Mouse (Mus musculus) ES-E14 (cell line): ENCODE data around the gene Ehmt1. TPM values are rescaled to one million over a fixed set of nuclear protein-coding genes. Genes with fewer than 3 reads are reported as not detected.

ENCODE experiments used
- DNase-seq: peaks from one replicate; pipeline ENCODE4 v3.0.0-alpha.2; 2013; ENCODE audit warnings: low read depth, low spot score
- H3K27ac ChIP-seq: 2 replicates; pipeline ENCODE4 v1.5.1; 2012; ENCODE audit warnings: low read depth, mild to moderate bottlenecking, low read length, moderate library complexity, mixed read lengths; ENCODE audit not compliant: poor library complexity, insufficient read depth, severe bottlenecking
- H3K36me3 ChIP-seq: 2 replicates; pipeline ENCODE4 v1.6.1; 2012; ENCODE audit warnings: mild to moderate bottlenecking, low read length, moderate library complexity, mixed read lengths; ENCODE audit not compliant: control insufficient read depth, poor library complexity, insufficient read depth, severe bottlenecking
- H3K4me1 ChIP-seq, 2 experiments: fragments of 150-350 bp in 1 of 2; sonication (generic) in 1 of 2; 2 replicates each; pipeline ENCODE4 v1.6.1; 2012; ENCODE audit warnings: low read length in 2 of 2, mild to moderate bottlenecking in 1 of 2, mixed read lengths in 1 of 2; ENCODE audit not compliant: control insufficient read depth in 2 of 2, insufficient read depth in 2 of 2, poor library complexity in 1 of 2
- H3K4me3 ChIP-seq, 2 experiments: fragments of 150-350 bp in 1 of 2; sonication (generic) in 1 of 2; 2 replicates each; pipeline ENCODE4 v1.5.1; 2012; ENCODE audit warnings: low read length in 2 of 2, low read depth in 1 of 2, mild to moderate bottlenecking in 1 of 2, mixed read lengths in 1 of 2; ENCODE audit not compliant: insufficient read depth in 1 of 2, poor library complexity in 1 of 2, severe bottlenecking in 1 of 2
- H3K9ac ChIP-seq: 2 replicates; pipeline ENCODE4 v1.6.1; 2012; ENCODE audit warnings: low read depth, mild to moderate bottlenecking, low read length, mixed read lengths; ENCODE audit not compliant: poor library complexity, insufficient read depth, severe bottlenecking
- H3K9me3 ChIP-seq: fragments of 150-350 bp; sonication (generic); 2 replicates; pipeline ENCODE4 v1.6.1; 2012; ENCODE audit warnings: low read depth, mild to moderate bottlenecking, low read length; ENCODE audit not compliant: control insufficient read depth, insufficient read depth
- CHD2 ChIP-seq: IDR thresholded peaks from 2 replicates; pipeline ENCODE4 v1.6.1; 2014; ENCODE audit warnings: mild to moderate bottlenecking, low read depth, low read length, inconsistent platforms
- HCFC1 ChIP-seq: IDR thresholded peaks from 2 replicates; pipeline ENCODE4 v1.6.1; 2012; ENCODE audit warnings: low read length, inconsistent platforms, borderline replicate concordance; ENCODE audit not compliant: insufficient read depth
- MAFK ChIP-seq: IDR thresholded peaks from 2 replicates; pipeline ENCODE4 v1.6.1; 2014; ENCODE audit warnings: mild to moderate bottlenecking, low read depth, low read length, inconsistent platforms; ENCODE audit not compliant: insufficient read depth
- ZC3H11A ChIP-seq: IDR thresholded peaks from 2 replicates; pipeline ENCODE4 v1.6.1; 2012; ENCODE audit warnings: low read depth, mild to moderate bottlenecking, inconsistent platforms, low read length, borderline replicate concordance
- ZNF384 ChIP-seq: IDR thresholded peaks from 2 replicates; pipeline ENCODE4 v1.6.1; 2012; ENCODE audit warnings: low read depth, low read length, inconsistent platforms
- in situ Hi-C, 2 experiments: fragments of 600-800 bp; cut with MboI; formaldehyde crosslinking; loops; one replicate each; pipeline ENCODE4 v1.15.1; 2025; ENCODE audit warnings: low sequenced_read_pairs in 2 of 2, inconsistent platforms in 1 of 2; ENCODE audit not compliant: unreplicated experiment in 2 of 2
- total RNA-seq: library from RNA; depleted of rRNA; stranded (reverse); fragments of 300-350 nt; gene quantifications from 2 replicates; pipeline ENCODE4 v1.2.3, GENCODE M21; 2012

Gene Ehmt1
- total RNA-seq, 1 experiment: 55.1 TPM

DNA sequence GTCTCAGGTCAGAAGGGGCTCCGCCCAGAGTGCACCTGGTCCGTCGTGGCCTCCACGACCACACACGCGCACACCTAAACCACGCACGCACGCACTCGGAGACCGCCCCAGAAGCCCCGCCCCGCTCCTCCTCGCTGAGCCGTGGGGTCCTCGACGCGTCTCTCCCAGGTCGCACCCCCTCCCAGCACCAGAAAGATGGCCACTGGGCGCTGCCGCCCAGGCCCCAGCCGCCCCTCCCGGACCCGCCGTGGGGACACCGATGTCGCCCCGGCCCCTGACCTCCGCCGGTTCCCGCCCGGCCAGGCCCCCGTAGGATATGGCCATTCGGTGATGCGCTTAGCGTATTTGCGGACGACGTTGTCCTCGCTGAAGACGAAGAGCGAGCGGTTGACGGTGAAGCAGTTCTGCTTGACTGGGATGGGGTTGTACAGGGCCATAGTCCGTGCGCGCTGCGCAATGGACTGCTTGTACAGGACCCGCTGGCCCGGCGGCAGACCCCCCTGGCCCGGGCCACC lies 156.9 kb downstream of the Ehmt1 start:
- no peak for DNase-seq
- no peak overlapping the region for H3K27ac ChIP-seq
- TF ChIP-seq ZNF384 (no peak), HCFC1 (no peak), ZC3H11A (no peak), MAFK (no peak), CHD2 (no peak)
- no peak overlapping the region for H3K9ac ChIP-seq
- H3K36me3 ChIP-seq: no peaks in the 10 kb centered on the region
- no peaks in the 10 kb centered on the region for H3K9me3 ChIP-seq
- H3K4me1 ChIP-seq: no peaks in the 10 kb centered on the region
- H3K4me3 ChIP-seq: peak overlapping the region; percentile 91
- in situ Hi-C loops: no loop called here

DNA sequence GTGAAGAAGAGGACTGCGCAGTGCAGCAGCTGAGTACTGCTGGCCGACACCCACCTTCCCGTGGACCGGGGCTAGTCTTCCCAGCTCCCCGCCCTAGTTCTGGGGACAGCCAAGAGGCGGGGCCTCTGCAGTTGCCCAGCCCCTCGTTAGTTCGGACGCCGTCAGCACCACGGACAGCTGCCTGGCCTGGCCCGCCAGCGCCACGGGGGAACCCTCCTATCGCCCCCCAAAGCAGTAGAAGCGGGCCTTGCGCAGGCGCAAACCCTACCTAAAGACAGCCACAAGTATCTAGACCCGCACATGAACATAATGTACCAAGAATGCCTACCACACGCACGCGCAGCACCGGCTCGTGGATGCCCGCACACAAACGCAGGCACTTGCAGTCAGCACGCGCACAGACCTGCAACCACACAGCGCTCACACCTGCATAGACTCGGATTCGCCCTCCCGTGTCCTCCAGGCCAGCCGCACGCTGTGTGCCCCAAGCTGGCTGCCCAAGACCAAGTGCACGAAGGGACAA lies 157.4 kb downstream of the Ehmt1 start:
- Histone ChIP-seq H3K36me3 (no peaks in the 10 kb centered on the region), H3K4me1 (no peaks in the 10 kb centered on the region), H3K27ac (no peak overlapping the region), H3K9ac (no peak overlapping the region), H3K9me3 (no peaks in the 10 kb centered on the region), H3K4me3 (peak overlapping the region; percentile 91)
- peak; percentile 51 for DNase-seq
- in situ Hi-C loops: no loop called here
- TF ChIP-seq ZC3H11A: no peak
- no peak for TF ChIP-seq MAFK
- TF ChIP-seq HCFC1: 0 out of 2 replicates have a peak, but pooled peaks have one; percentile 25
- no peak for TF ChIP-seq CHD2
- TF ChIP-seq ZNF384: no peak

DNA sequence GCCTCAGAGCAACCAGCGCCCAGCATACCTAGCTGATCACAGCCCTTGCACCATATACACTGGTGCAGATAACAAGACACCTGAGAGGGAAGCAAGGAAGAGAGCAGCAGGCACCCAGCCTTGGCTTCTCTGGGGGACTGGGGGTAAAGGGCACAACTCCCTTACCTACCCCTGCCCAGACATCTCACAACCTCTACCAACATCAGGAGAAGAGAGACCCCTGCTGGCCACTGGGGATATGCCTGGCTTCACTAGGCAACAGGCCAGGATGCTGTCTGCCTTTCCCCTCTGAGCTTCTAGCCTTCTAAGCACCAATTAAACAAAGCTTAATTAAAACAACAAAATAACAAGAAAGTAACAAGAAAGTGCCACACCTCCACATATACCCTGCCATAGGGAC lies 164.1 kb downstream of the Ehmt1 start:
- H3K4me3 ChIP-seq: no peak overlapping the region
- H3K9ac ChIP-seq: no peak overlapping the region
- H3K4me1 ChIP-seq: no peaks in the 10 kb centered on the region
- H3K9me3 ChIP-seq: no peaks in the 10 kb centered on the region
- H3K36me3 ChIP-seq: no peaks in the 10 kb centered on the region
- in situ Hi-C loops: loop anchor here in 1 of 2 experiments (10.0 kb wide), 1 partner anchor 180 kb away; no protein-coding TSS in a partner anchor
- TF ChIP-seq ZC3H11A: peak; percentile 66; the same call in 1 of the 2 replicates
- no peak for TF ChIP-seq CHD2
- no peak overlapping the region for H3K27ac ChIP-seq
- no peak for DNase-seq

DNA sequence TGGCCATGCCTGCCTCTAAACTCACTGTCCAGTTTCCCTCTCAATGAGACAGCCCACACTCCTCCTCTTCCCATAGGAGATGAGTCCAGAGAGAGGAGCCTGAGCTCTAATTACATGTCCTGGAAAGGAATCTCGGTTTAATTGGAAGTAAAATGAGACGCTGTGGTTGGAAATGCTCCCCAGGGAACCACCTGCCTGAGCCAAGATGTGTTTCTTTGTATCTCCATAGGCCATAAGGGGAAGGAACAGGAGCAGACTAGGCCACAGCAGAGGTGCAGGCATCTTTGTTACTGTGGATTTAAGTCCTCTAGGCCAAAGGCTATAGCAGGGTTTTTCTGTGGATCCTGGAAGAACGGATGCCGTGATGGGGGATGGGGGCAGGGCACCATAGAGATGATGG lies 166.8 kb downstream of the Ehmt1 start:
- H3K4me3 ChIP-seq: no peak overlapping the region
- TF ChIP-seq CHD2 (no peak), ZC3H11A (no peak), ZNF384 (no peak), MAFK (no peak), HCFC1 (no peak)
- H3K9ac ChIP-seq: no peak overlapping the region
- no peak for DNase-seq
- no peak overlapping the region for H3K27ac ChIP-seq
- H3K9me3 ChIP-seq: no peaks in the 10 kb centered on the region
- no peaks in the 10 kb centered on the region for H3K4me1 ChIP-seq
- no peaks in the 10 kb centered on the region for H3K36me3 ChIP-seq
- in situ Hi-C loops: loop anchor here in 1 of 2 experiments (10.0 kb wide), 1 partner anchor 178 kb away; no protein-coding TSS in a partner anchor
